Mouse (Mus musculus): ENCODE data around the gene Gm14085.

GRCm38 (mm10) chr2:122466901-122467300 is 17.8 kb upstream of the Gm14085 start:
- TF ChIP-seq GATA1 (IDR thresholded peaks at IDR 0.05; ENCODE audit: low read length) (no peak), TAL1 (IDR thresholded peaks at IDR 0.05; ENCODE audit: low read length) (no peak)

All from erythroblast, embryonic 14.5 days (primary cell).